Mouse (Mus musculus) frontal cortex, postnatal 25 days (tissue): ENCODE measurements around the gene Slc35c1.

Experiments
- DNase-seq, 2 experiments: peaks; one replicate each; pipeline ENCODE4 v3.0.0; 2022; ENCODE audit warnings: low spot score in 2 of 2

Slc35c1 gene

GRCm38 (mm10) chr2:92404737-92405136 is 55.6 kb downstream of the Slc35c1 start:
- no peak for DNase-seq

DNA sequence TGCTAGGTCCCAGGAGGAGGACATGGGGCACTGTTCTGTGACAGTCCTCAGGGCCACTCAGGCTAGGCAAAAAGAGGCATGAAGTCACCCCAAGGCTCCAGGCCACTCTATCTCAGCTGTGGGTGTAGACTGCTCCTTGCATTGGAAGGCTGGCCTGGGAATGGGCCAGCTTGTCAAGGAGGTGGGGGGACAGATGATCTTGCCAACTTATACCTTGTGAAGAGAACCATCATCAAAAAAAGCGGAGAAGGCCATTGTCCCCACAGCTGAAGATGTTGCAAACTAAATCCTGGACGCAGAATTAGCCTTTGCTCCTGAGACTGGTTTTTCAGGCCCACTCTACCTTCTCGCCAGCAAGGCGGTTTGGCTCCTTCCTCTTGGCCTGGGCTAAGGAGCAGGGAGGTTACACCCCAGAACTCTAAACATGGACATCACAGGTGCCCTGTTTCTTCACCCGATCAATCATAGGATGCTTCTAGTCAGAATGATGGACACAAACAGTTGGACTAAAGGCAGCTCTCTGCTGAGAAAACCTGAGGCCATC is 56.5 kb downstream of the Slc35c1 start:
- no peak for DNase-seq
